Mouse (Mus musculus): ENCODE data around the gene Trpv6.

Gene Trpv6

GRCm38 (mm10) chr6:41622661-41623060 is 13.5 kb downstream of the Trpv6 start:
- no peak for DNase-seq (ENCODE audit: low read depth in 1 of 2, low spot score in 2 of 2)

DNA sequence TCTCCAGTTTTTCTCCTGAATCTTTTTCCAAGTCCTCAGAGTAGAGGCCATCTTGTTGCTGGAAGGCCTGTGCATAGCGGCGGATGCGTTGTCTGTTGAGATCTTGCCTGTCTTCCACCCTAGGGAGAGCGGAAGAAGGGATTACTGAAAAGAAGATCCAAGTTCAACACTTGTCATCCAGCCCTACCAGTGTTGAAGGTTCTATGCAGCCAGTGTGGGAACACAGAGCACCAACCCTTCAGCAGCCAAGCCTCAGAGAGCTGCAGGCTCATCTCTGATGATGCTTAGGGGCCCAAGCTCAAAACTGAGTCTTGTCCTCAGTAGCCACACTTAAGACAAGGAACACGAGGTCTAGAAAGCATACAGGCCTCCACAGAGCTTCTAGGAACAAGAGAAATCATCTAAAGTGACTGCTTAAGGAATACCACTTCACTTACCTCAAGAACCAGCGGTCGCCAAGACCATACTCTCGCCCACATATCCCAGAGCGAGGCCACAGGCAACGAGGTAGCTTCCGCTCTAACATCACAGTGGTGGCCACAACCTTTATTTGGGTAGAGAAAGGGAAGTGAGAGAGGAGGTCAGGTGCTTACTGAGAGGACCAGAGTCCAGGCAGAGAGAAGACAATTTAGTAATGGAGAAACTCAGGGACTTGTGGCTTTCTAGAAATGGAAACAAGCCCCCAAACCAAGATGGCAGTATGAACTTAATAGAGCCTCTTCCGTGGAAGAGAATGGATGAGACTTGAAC is 14.8 kb downstream of the Trpv6 start:
- no peak for DNase-seq (ENCODE audit: low read depth in 1 of 2, low spot score in 2 of 2)

DNA sequence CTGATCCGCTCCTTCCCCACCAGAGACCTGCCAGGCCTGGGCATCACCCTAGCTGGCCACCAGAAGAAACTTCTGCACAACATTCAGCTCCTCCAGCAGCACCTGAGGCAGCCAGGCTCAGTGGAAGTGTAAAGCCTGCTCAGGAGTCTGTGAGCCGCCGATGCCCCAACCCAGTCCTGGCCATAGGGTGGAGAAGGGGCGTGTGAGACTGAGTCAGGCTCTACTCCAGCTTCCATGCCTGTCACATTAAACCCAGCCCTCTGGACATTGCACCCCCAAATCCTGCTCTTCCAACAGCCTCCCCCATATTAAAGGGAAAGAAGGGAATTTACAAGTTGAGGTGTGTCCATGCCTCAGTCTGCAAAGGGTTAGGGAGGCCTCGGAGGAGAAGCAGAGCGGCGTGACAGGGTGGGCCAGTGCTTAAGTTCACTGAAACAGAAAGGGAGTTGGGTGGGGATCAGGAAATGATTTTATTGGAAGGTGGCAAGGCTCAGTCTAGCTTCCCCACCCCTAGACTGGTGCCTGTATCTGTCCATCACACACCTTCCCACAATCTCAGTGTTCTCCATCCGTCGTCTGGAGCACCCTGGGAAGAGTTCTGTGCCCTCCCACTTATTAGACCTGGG is 15.9 kb downstream of the Trpv6 start:
- DNase-seq (ENCODE audit: low read depth in 1 of 2, low spot score in 2 of 2), result no peak

GRCm38 (mm10) chr6:41607637-41608036 is 28.6 kb downstream of the Trpv6 start:
- no peak for DNase-seq (ENCODE audit: low read depth in 1 of 2, low spot score in 2 of 2)

- no peak for DNase-seq (ENCODE audit: low read depth in 1 of 2, low spot score in 2 of 2)
These were observed 30.0 kb downstream of the Trpv6 start for GRCm38 (mm10) chr6:41606214-41606613.

GRCm38 (mm10) chr6:41605794-41606104 is 30.5 kb downstream of the Trpv6 start:
- no peak for DNase-seq (ENCODE audit: low read depth in 1 of 2, low spot score in 2 of 2)

- no peak for DNase-seq (ENCODE audit: low read depth in 1 of 2, low spot score in 2 of 2)
These were observed 31.0 kb downstream of the Trpv6 start, which contains the start of gene Ephb6 for GRCm38 (mm10) chr6:41605061-41605793. Ephb6 (plus strand) TSS chr6:41605482.

- no peak for DNase-seq (ENCODE audit: low read depth in 1 of 2, low spot score in 2 of 2)
These were observed 31.7 kb downstream of the Trpv6 start for GRCm38 (mm10) chr6:41604401-41605050.

- DNase-seq (ENCODE audit: low read depth in 1 of 2, low spot score in 2 of 2), result no peak
These were observed 54.0 kb downstream of the Trpv6 start for GRCm38 (mm10) chr6:41582189-41582588.

GRCm38 (mm10) chr6:41581295-41581694 is 54.9 kb downstream of the Trpv6 start:
- no peak for DNase-seq (ENCODE audit: low read depth in 1 of 2, low spot score in 2 of 2)

- no peak for DNase-seq (ENCODE audit: low read depth in 1 of 2, low spot score in 2 of 2)
These were observed 58.9 kb downstream of the Trpv6 start for GRCm38 (mm10) chr6:41577297-41577696.

DNA sequence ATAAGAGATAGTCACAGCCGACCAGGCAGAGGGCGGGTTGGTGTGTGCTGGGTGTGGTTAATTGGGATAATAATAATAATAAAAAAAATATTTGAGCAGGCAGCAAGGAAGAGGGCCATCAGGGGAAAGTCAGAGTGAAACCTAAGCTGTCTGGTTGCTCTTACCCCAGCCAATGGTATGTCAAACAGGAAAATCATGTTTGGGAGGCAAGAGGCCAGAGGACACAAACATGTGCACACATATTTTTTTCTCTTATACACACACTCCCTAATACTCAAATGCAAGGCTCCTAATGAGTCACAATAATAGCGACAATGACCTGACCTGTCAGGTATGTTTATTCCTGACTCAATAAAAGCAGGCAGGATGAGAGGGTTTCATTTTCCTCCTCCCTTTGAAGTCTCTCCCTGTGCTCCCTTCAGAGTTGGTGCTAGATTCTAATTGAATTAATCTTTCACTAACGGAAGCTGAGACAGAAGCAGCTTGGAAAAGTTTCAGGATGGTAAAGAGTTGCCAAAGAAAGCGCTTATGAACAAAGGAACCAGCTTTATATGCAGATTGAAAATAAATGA is 59.6 kb downstream of the Trpv6 start:
- DNase-seq (ENCODE audit: low read depth in 1 of 2, low spot score in 2 of 2), result no peak
